Mouse (Mus musculus) ES-E14 (cell line): Measurements from ENCODE around the gene Nfkbia.

Experiments used
- CHD2 ChIP-seq: IDR thresholded peaks from 2 replicates; pipeline ENCODE4 v1.6.1; 2014; ENCODE audit warnings: mild to moderate bottlenecking, low read depth, low read length, inconsistent platforms
- HCFC1 ChIP-seq: IDR thresholded peaks from 2 replicates; pipeline ENCODE4 v1.6.1; 2012; ENCODE audit warnings: low read length, inconsistent platforms, borderline replicate concordance; ENCODE audit not compliant: insufficient read depth
- MAFK ChIP-seq: IDR thresholded peaks from 2 replicates; pipeline ENCODE4 v1.6.1; 2014; ENCODE audit warnings: mild to moderate bottlenecking, low read depth, low read length, inconsistent platforms; ENCODE audit not compliant: insufficient read depth
- ZC3H11A ChIP-seq: IDR thresholded peaks from 2 replicates; pipeline ENCODE4 v1.6.1; 2012; ENCODE audit warnings: low read depth, mild to moderate bottlenecking, inconsistent platforms, low read length, borderline replicate concordance
- ZNF384 ChIP-seq: IDR thresholded peaks from 2 replicates; pipeline ENCODE4 v1.6.1; 2012; ENCODE audit warnings: low read depth, low read length, inconsistent platforms

DNA sequence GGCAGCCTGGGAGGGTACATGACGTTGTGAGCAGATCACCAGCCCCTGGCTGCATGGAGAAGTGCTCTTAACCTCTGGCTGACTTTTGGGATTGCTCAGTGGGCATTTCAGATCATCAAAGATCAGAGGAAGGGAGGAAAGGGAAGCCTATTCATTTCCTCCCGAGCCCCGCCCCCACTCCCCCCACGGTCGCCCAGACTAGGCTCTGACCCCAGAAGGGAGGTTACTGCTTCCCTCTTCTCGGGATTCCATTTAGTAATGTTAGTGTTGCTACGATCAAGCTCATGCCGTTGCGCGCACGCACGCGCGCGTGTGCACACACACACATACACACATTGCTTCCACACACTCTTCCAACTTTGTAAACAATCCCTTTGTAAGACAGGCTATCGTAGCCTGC, 42.0 kb downstream of the Nfkbia start:
- no peak for TF ChIP-seq CHD2
- no peak for TF ChIP-seq MAFK
- no peak for TF ChIP-seq HCFC1
- no peak for TF ChIP-seq ZC3H11A
- no peak for TF ChIP-seq ZNF384
